Mouse (Mus musculus): ENCODE measurements around the gene Vdac1. TPM values are rescaled to one million over a fixed set of nuclear protein-coding genes. Genes with fewer than 3 reads are reported as not detected.

Vdac1 gene
- polyA plus RNA-seq, 1 experiment from 2014 or later = 280 TPM

DNA sequence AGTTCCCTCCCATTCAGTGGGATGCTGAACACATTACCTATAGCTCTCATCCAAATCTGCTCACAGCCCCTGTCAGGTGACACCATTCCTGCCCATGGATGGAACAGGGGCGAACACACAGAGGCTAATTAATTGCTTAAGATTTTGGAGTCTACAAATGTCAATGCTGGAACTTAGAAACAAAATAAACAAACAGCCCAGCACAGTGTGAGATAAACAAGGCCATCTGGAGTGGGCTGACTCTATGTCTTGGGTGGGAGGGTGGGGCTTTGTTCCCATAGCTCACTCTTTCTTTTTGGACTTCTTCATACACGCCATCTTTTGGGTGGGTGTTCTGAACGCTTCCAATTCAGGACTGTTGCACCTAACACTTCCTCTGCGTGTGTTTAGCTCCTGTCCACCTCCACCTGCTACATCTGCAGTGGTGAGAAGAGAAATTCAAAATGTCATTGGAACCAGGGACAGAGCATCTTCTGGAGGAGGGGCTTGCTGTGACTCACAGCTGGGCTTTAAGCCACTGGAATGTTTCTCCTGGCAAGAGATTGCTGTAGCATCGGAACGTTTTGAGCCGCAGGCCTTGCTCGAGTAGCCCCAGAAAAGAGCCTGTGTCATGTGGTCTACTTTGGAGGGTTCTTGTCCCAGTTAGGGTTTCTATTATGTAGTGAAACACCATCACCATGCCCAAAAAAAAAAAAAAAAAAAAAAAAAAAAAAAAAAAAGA is 72.6 kb downstream of the Vdac1 start:
- H3K9ac ChIP-seq = no peak overlapping the region
- H3K4me1 ChIP-seq = peaks cover 22% of the 10 kb centered on the region
- 58% methylated on average over 8 of the region's 8 CpGs for WGBS
- no peak overlapping the region for H3K27ac ChIP-seq
- no peaks in the 10 kb centered on the region for H3K27me3 ChIP-seq
- H3K36me3 ChIP-seq = no peaks in the 10 kb centered on the region
- no peak overlapping the region for H3K4me2 ChIP-seq
- no peaks in the 10 kb centered on the region for H3K9me3 ChIP-seq
- no peak overlapping the region for H3K4me3 ChIP-seq
- ATAC-seq (ENCODE audit: insufficient number of reproducible peaks, low FRiP score, low TSS enrichment, low read depth) = no peak

DNA sequence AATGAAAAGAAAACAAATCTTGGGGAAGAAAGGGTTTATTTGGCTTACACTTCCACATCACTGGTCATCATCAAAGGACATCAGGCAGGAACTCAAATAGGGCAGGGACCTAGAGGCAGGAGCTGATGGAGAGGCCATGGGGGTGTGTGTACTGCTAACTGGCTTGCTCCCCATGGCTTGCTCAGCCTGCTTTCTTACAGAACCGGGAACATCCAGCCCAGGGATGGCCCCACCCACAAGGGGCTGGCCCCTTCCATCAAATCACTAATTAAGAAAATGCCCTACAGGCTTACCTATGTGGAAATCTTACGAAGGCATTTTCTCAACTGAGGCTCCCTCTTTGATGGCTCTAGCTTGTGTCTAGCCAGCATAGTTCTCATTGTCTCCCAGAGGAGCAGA is 73.1 kb downstream of the Vdac1 start:
- H3K9ac ChIP-seq = no peak overlapping the region
- no peak overlapping the region for H3K27ac ChIP-seq
- H3K4me3 ChIP-seq = no peak overlapping the region
- H3K36me3 ChIP-seq = no peaks in the 10 kb centered on the region
- ATAC-seq (ENCODE audit: insufficient number of reproducible peaks, low FRiP score, low TSS enrichment, low read depth) = no peak
- no peak overlapping the region for H3K4me2 ChIP-seq
- no peaks in the 10 kb centered on the region for H3K27me3 ChIP-seq
- H3K4me1 ChIP-seq = peaks cover 22% of the 10 kb centered on the region
- 52% methylated on average over 2 of the region's 2 CpGs for WGBS
- H3K9me3 ChIP-seq = no peaks in the 10 kb centered on the region

DNA sequence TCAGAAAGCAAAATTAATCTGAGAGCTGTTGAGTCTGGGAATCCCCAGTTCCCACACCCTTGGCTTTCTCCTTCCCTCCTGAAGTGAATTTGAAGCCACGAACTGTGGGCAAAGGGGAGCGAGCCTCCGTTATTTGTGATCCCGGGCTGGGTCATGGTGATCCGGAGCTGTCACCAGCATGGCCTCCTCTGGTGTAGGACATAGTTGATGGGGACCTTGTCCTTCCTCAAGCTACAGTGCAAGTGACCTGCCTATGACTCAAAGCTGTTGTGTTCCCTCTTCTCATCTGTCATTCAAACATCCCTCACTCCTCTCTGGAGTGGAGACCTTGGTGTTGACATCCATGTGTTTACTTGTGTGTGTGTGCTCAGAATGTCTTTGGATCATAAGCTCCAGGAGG is 74.8 kb downstream of the Vdac1 start:
- no peak overlapping the region for H3K27ac ChIP-seq
- no peaks in the 10 kb centered on the region for H3K27me3 ChIP-seq
- peaks cover 22% of the 10 kb centered on the region for H3K4me1 ChIP-seq
- no peak for ATAC-seq (ENCODE audit: insufficient number of reproducible peaks, low FRiP score, low TSS enrichment, low read depth)
- H3K9me3 ChIP-seq = no peaks in the 10 kb centered on the region
- no peak overlapping the region for H3K4me2 ChIP-seq
- no peak overlapping the region for H3K9ac ChIP-seq
- WGBS = 86% methylated on average over 5 of the region's 5 CpGs
- H3K36me3 ChIP-seq = no peaks in the 10 kb centered on the region
- no peak overlapping the region for H3K4me3 ChIP-seq

DNA sequence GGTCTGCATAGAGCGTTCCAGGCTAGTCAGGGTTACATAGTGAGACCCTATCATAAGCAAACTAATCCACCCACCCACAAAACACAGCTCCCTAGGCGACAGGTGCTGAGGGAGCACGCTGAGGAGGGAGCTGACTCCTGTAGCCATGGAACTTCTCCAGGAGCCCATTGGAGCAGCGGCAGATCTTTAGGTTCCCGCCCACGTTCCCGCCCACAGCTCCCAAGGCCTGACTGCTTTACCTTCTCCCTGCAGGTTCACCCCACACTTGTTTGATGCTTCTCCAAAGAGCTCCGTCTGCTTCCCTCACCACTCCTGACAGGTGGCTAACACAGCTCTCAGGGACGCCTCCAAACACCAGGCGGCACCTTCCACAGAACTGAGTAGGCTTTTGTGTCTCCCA is 76.5 kb downstream of the Vdac1 start:
- Histone ChIP-seq H3K9me3 (no peaks in the 10 kb centered on the region), H3K4me2 (0 out of 2 replicates have a peak overlapping the region, but pooled peaks have one; percentile 19), H3K27ac (no peak overlapping the region), H3K4me3 (0 out of 2 replicates have a peak overlapping the region, but pooled peaks have one; percentile 0), H3K36me3 (no peaks in the 10 kb centered on the region), H3K4me1 (peaks cover 17% of the 10 kb centered on the region), H3K27me3 (no peaks in the 10 kb centered on the region), H3K9ac (no peak overlapping the region)
- no peak for ATAC-seq (ENCODE audit: insufficient number of reproducible peaks, low FRiP score, low TSS enrichment, low read depth)
- 11% methylated on average over 10 of the region's 10 CpGs for WGBS

Other genes starting within 250 kb of the Vdac1 start
- not detected in 2 replicates for gene Olfr1373, start 215.3 kb upstream of the Vdac1 start, polyA plus RNA-seq (2015; fragmentation: Nextera tagmentation; extraction: Ambion mirVana)
- not detected in 2 replicates for gene Olfr1371, start 146.9 kb upstream of the Vdac1 start, polyA plus RNA-seq (2015; fragmentation: Nextera tagmentation; extraction: Ambion mirVana)
- gene Skp1a, start 128.9 kb upstream of the Vdac1 start, polyA plus RNA-seq (2015; fragmentation: Nextera tagmentation; extraction: Ambion mirVana) = 702 and 744 TPM in 2 replicates
- 9.6 and 9.8 TPM in 2 replicates for gene Tcf7, start 77.8 kb upstream of the Vdac1 start, polyA plus RNA-seq (2015; fragmentation: Nextera tagmentation; extraction: Ambion mirVana)
- gene 9530068E07Rik, start 35.6 kb downstream of the Vdac1 start, polyA plus RNA-seq (2015; fragmentation: Nextera tagmentation; extraction: Ambion mirVana) = 197 and 206 TPM in 2 replicates